ENCODE assay signal across 26 mouse cellular contexts in the genomic region with DNA sequence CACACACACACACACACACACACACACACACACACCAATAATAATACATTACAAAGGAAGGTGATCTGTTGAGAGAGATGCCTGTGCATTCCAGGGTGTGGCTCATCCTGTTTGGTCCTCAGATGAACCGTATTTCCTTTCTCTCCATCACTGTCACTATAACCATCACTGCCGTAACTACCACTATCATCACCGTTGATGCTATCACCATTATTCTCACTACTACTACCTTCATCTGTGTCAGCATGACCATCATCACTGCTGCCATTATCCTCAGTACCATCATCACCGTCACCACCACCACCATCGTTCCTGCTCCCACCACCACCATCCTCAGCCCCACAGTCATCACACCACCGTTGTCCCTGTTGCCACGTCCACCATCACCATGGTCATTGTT. TPM values are rescaled to one million over a fixed set of nuclear protein-coding genes. Genes with fewer than 3 reads are reported as not detected.
"Had no signal": no experiment of that assay in that cellular context is flagged by ENCODE, and none has a peak within 500 bp of the region (broad histone marks: within the 10 kb centered on the region; RNA-seq: fewer than 3 reads in every experiment).

No protein-coding gene starts in this region.

- H3K9me3 ChIP-seq: kidney, embryonic 15.5 days; neural tube, embryonic 13.5 days; stomach, embryonic 15.5 days had no signal

- H3K27me3 ChIP-seq: kidney, embryonic 15.5 days; neural tube, embryonic 13.5 days; stomach, embryonic 15.5 days had no signal

- H3K4me3 ChIP-seq: kidney, embryonic 15.5 days; layer of hippocampus, adult 2 months; neural tube, embryonic 13.5 days; stomach, embryonic 15.5 days had no signal

- H3K36me3 ChIP-seq: kidney, embryonic 15.5 days; neural tube, embryonic 13.5 days; stomach, embryonic 15.5 days had no signal

- H3K27ac ChIP-seq: kidney, embryonic 15.5 days; layer of hippocampus, adult 2 months; liver, embryonic 14.5 days; macrophage; neural tube, embryonic 13.5 days; stomach, embryonic 15.5 days had no signal

- H3K4me1 ChIP-seq: kidney, embryonic 15.5 days; neural tube, embryonic 13.5 days; stomach, embryonic 15.5 days had no signal

- ATAC-seq: intestine, postnatal 0 days; liver, postnatal 0 days; lung, postnatal 0 days had no signal

- DNase-seq: kidney, adult 2 months; kidney, postnatal 10 days; kidney, postnatal 36 days; layer of hippocampus, adult 9-11 months; liver, postnatal 0 days; lung, embryonic 14.5 days; midbrain, embryonic 14.5 days; thymus, postnatal 25 days had no signal

- H3K4me2 ChIP-seq: kidney, embryonic 15.5 days; lung, embryonic 14.5 days; midbrain, embryonic 11.5 days; neural tube, embryonic 13.5 days; stomach, embryonic 15.5 days had no signal

- H3K9ac ChIP-seq: kidney, embryonic 15.5 days; liver, embryonic 14.5 days; liver, postnatal 0 days; lung, embryonic 14.5 days; neural tube, embryonic 13.5 days; stomach, embryonic 15.5 days had no signal

RNA-seq across cellular contexts. Expression of a gene that starts 6.8 kb away (rescaled TPM):
- total RNA-seq: layer of hippocampus, adult 2 months; left cerebral cortex, postnatal 36 days had no signal
- polyA plus RNA-seq: limb, embryonic 11.5 days had no signal

RNA-seq across cellular contexts. Expression of a gene that starts 54.1 kb away (rescaled TPM):
- total RNA-seq: layer of hippocampus, adult 2 months; layer of hippocampus, postnatal 25 days; left cerebral cortex, adult 18-20 months; left cerebral cortex, postnatal 10 days; left cerebral cortex, postnatal 36 days; liver, adult 2 months; megakaryocyte-erythroid progenitor cell, adult 5-6 weeks; neutrophil, adult 5-6 weeks had no signal
- polyA plus RNA-seq: kidney, embryonic 15.5 days; limb, embryonic 11.5 days; liver, adult 2 months; lung, embryonic 14.5 days; lung, postnatal 0 days; macrophage; midbrain, embryonic 11.5 days; midbrain, embryonic 14.5 days; neural tube, embryonic 13.5 days; small intestine, adult 2 months had no signal
